Mouse (Mus musculus) intestine, postnatal 0 days (tissue): ENCODE data around the gene Scarb1. TPM values are rescaled to one million over a fixed set of nuclear protein-coding genes. Genes with fewer than 3 reads are reported as not detected.

Source experiments
- ATAC-seq: fragments of 200-750 bp; cut with Nextera tagmentation; 2 replicates; pipeline ENCODE4 v1.8.0; 2017; ENCODE audit warnings: mild to moderate bottlenecking, moderate TSS enrichment, moderate library complexity
- H3K27ac ChIP-seq: fragments of 300-500 bp; sonication (generic); 2 replicates; pipeline ENCODE4 v1.5.1; 2014; ENCODE audit warnings: mild to moderate bottlenecking, low read depth, low read length, moderate library complexity
- H3K27me3 ChIP-seq: fragments of 300-500 bp; sonication (generic); replicated peaks from 2 replicates; pipeline ENCODE4 v1.6.1; 2014; ENCODE audit warnings: low read length, mixed read lengths; ENCODE audit not compliant: control insufficient read depth, insufficient read depth
- H3K36me3 ChIP-seq: fragments of 300-500 bp; sonication (generic); 2 replicates; pipeline ENCODE4 v1.6.1; 2014; ENCODE audit warnings: mild to moderate bottlenecking, moderate library complexity; ENCODE audit not compliant: control insufficient read depth, insufficient read depth
- H3K4me1 ChIP-seq: fragments of 300-500 bp; sonication (generic); replicated peaks from 2 replicates; pipeline ENCODE4 v1.6.1; 2014; ENCODE audit warnings: antibody characterized with exemption, low read length, mixed read lengths; ENCODE audit not compliant: control insufficient read depth, insufficient read depth
- H3K4me2 ChIP-seq: fragments of 300-500 bp; sonication (generic); replicated peaks from 2 replicates; pipeline ENCODE4 v1.6.1; 2014; ENCODE audit warnings: low read depth, mild to moderate bottlenecking, moderate library complexity
- H3K4me3 ChIP-seq: fragments of 300-500 bp; sonication (generic); 2 replicates; pipeline ENCODE4 v1.5.1; 2014; ENCODE audit warnings: low read depth, low read length
- H3K9ac ChIP-seq: fragments of 300-500 bp; sonication (generic); 2 replicates; pipeline ENCODE4 v1.6.1; 2014; ENCODE audit warnings: mild to moderate bottlenecking, low read depth, low read length
- H3K9me3 ChIP-seq: fragments of 300-500 bp; sonication (generic); 2 replicates; pipeline ENCODE4 v1.6.1; 2016; ENCODE audit warnings: mixed run types; ENCODE audit not compliant: control insufficient read depth
- CTCF ChIP-seq: sonication (generic); IDR thresholded peaks from 2 replicates; pipeline ENCODE4 v1.5.1; 2016; ENCODE audit warnings: low read depth, mild to moderate bottlenecking, control low read depth, antibody characterized with exemption, moderate library complexity
- WGBS: fragments of 180-500 bp; shearing (Covaris S2); extraction: QIAGEN DNeasy Blood & Tissue Kit; methylation state at CpG from one replicate; pipeline ENCODE4 v1.1.7; 2014; 5-methylcytosine and 5-hydroxymethylcytosine counted together
- polyA plus RNA-seq: library from polyadenylated mRNA; unstranded; fragments of >200 nt; fragmentation: Nextera tagmentation; extraction: Ambion mirVana; gene quantifications from 2 replicates; pipeline ENCODE4 v1.2.1, GENCODE M21; 2015

The Scarb1 gene
- polyA plus RNA-seq, 1 experiment from 2014 or later: 26.5 TPM

GRCm38 (mm10) chr5:125227699-125228098, 113.2 kb downstream of the Scarb1 start:
- Histone ChIP-seq H3K9me3 (no peaks in the 10 kb centered on the region), H3K27me3 (no peaks in the 10 kb centered on the region), H3K4me1 (no peaks in the 10 kb centered on the region), H3K27ac (no peak overlapping the region), H3K9ac (no peak overlapping the region), H3K4me3 (no peak overlapping the region), H3K36me3 (no peaks in the 10 kb centered on the region), H3K4me2 (no peak overlapping the region)
- 97% methylated on average over 4 of the region's 4 CpGs for WGBS
- 0 out of 2 replicates have a peak, but pooled peaks have one; percentile 12 for TF ChIP-seq CTCF
- no peak for ATAC-seq

Other genes starting within 250 kb of the Scarb1 start
- gene Ncor2, start 161.9 kb downstream of the Scarb1 start, polyA plus RNA-seq: 7.1 and 7.6 TPM in 2 replicates
- gene Gm10382, start 48.2 kb upstream of the Scarb1 start, polyA plus RNA-seq: 0.16 and 0.24 TPM in 2 replicates
- 345 and 371 TPM in 2 replicates for gene Ubc, start 49.1 kb upstream of the Scarb1 start, polyA plus RNA-seq
- 2.5 and 3.2 TPM in 2 replicates for gene Dhx37, start 93.0 kb upstream of the Scarb1 start, polyA plus RNA-seq
- gene Bri3bp, start 100.5 kb upstream of the Scarb1 start, polyA plus RNA-seq: 35.7 and 42.8 TPM in 2 replicates
- gene Aacs, start 134.7 kb upstream of the Scarb1 start, polyA plus RNA-seq: 13.7 and 14.0 TPM in 2 replicates
- gene Tmem132b, start 190.7 kb upstream of the Scarb1 start, polyA plus RNA-seq: 0.14 and 0.25 TPM in 2 replicates